Mouse (Mus musculus) limb, embryonic 13.5 days (tissue): ENCODE results near the gene Scn5a. TPM values are rescaled to one million over a fixed set of nuclear protein-coding genes. Genes with fewer than 3 reads are reported as not detected.

Source experiments
- ATAC-seq: fragments of 200-750 bp; cut with Nextera tagmentation; 2 replicates; pipeline ENCODE4 v1.8.0; 2017; ENCODE audit warnings: low read depth, moderate number of reproducible peaks, moderate TSS enrichment; ENCODE audit not compliant: low FRiP score
- H3K27ac ChIP-seq: fragments of 300-500 bp; sonication (generic); 2 replicates; pipeline ENCODE4 v1.5.1; 2015; ENCODE audit warnings: inconsistent platforms, mild to moderate bottlenecking, moderate library complexity
- H3K27me3 ChIP-seq: fragments of 300-500 bp; sonication (generic); 2 replicates; pipeline ENCODE4 v1.6.1; 2015; ENCODE audit warnings: mild to moderate bottlenecking, inconsistent platforms
- H3K36me3 ChIP-seq: fragments of 300-500 bp; sonication (generic); 2 replicates; pipeline ENCODE4 v1.6.1; 2015; ENCODE audit warnings: inconsistent platforms, mild to moderate bottlenecking, moderate library complexity
- H3K4me1 ChIP-seq: fragments of 300-500 bp; sonication (generic); 2 replicates; pipeline ENCODE4 v1.6.1; 2015; ENCODE audit warnings: inconsistent platforms
- H3K4me2 ChIP-seq: fragments of 300-500 bp; sonication (generic); replicated peaks from 2 replicates; pipeline ENCODE4 v1.6.1; 2015; ENCODE audit warnings: inconsistent platforms, mild to moderate bottlenecking, moderate library complexity
- H3K4me3 ChIP-seq: fragments of 300-500 bp; sonication (generic); 2 replicates; pipeline ENCODE4 v1.5.1; 2015; ENCODE audit warnings: moderate library complexity, mild to moderate bottlenecking, inconsistent platforms
- H3K9ac ChIP-seq: fragments of 300-500 bp; sonication (generic); 2 replicates; pipeline ENCODE4 v1.6.1; 2015; ENCODE audit warnings: mild to moderate bottlenecking, inconsistent platforms
- H3K9me3 ChIP-seq: fragments of 300-500 bp; sonication (generic); 2 replicates; pipeline ENCODE4 v1.6.1; 2016; ENCODE audit warnings: inconsistent platforms
- WGBS: fragments of 180-500 bp; shearing (Covaris S2); methylation state at CpG from one replicate; pipeline ENCODE4 v1.1.7; 2015; 5-methylcytosine and 5-hydroxymethylcytosine counted together
- polyA plus RNA-seq: library from polyadenylated mRNA; unstranded; fragments of >200 nt; fragmentation: Nextera tagmentation; extraction: Ambion mirVana; gene quantifications from 2 replicates; pipeline ENCODE4 v1.2.1, GENCODE M21; 2015

Scn5a gene
- polyA plus RNA-seq, 1 experiment from 2014 or later = 0.05 TPM

- Histone ChIP-seq H3K4me1 (no peaks in the 10 kb centered on the region), H3K9ac (no peak overlapping the region), H3K4me2 (no peak overlapping the region), H3K27me3 (no peaks in the 10 kb centered on the region), H3K4me3 (no peak overlapping the region), H3K9me3 (no peaks in the 10 kb centered on the region), H3K36me3 (peaks cover 10% of the 10 kb centered on the region), H3K27ac (no peak overlapping the region)
- 84% methylated on average over 9 of the region's 9 CpGs for WGBS
- ATAC-seq = no peak
These were observed 105.1 kb downstream of the Scn5a start for GRCm38 (mm10) chr9:119473608-119474164.

DNA sequence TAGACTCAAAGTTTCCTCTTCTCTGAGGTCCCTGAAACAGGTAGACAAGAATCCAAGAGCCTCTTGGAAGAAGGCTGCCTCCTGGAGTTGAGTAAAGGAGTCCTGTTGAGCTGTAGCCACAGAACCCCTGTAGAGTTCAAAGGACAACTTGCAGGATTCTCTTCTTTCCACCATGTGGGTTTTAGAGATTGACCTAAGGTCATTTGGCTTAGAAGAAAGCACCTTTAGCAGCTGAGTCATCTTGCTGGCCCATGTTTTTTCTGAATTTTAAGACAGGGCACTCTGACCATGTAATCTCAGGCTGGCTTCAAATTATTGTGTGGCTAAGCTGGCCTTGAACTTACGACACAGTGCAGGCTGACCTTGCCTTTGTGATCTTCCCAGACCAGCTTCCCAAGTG is 105.8 kb downstream of the Scn5a start:
- Histone ChIP-seq H3K9ac (no peak overlapping the region), H3K4me3 (no peak overlapping the region), H3K27me3 (no peaks in the 10 kb centered on the region), H3K4me2 (no peak overlapping the region), H3K4me1 (no peaks in the 10 kb centered on the region), H3K36me3 (peaks cover 14% of the 10 kb centered on the region), H3K9me3 (no peaks in the 10 kb centered on the region), H3K27ac (no peak overlapping the region)
- WGBS = 90% methylated on average over 1 of the region's 1 CpGs
- no peak for ATAC-seq

DNA sequence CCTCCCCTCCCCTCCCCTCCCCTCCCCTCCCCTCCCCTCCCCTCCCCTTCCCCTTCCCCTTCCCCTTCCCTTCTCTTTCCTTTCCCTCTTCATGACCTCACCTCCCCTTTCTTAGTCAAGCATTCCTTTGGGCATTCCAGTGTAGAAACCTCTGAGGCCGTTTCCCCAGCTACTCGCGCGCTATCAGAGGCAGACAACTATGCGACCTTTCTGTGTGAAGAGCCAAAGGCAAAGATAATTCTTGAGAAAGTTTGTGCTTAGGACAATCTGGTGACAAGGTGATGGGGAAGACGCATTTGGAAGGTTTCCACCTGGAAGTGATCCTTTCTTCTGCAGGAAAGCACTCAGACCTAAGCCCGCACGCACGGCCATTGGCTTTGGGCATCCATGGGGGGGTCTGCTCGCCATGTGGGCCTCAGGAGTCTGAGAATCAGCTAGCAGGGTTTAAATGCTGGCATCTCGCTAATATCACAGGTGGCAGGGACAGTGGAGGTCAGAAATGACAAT is 106.4 kb downstream of the Scn5a start:
- no peak overlapping the region for H3K27ac ChIP-seq
- no peaks in the 10 kb centered on the region for H3K27me3 ChIP-seq
- H3K4me3 ChIP-seq = no peak overlapping the region
- H3K4me1 ChIP-seq = no peaks in the 10 kb centered on the region
- no peak for ATAC-seq
- H3K9ac ChIP-seq = no peak overlapping the region
- WGBS = 82% methylated on average over 11 of the region's 11 CpGs
- no peaks in the 10 kb centered on the region for H3K9me3 ChIP-seq
- no peak overlapping the region for H3K4me2 ChIP-seq
- peaks cover 20% of the 10 kb centered on the region for H3K36me3 ChIP-seq

- 67% methylated on average over 8 of the region's 8 CpGs for WGBS
- no peak for ATAC-seq
- Histone ChIP-seq H3K4me3 (no peak overlapping the region), H3K36me3 (peaks cover 43% of the 10 kb centered on the region), H3K9me3 (no peaks in the 10 kb centered on the region), H3K27ac (no peak overlapping the region), H3K27me3 (no peaks in the 10 kb centered on the region), H3K9ac (no peak overlapping the region), H3K4me2 (no peak overlapping the region), H3K4me1 (no peaks in the 10 kb centered on the region)
These were observed 109.0 kb downstream of the Scn5a start for GRCm38 (mm10) chr9:119469691-119470353.

DNA sequence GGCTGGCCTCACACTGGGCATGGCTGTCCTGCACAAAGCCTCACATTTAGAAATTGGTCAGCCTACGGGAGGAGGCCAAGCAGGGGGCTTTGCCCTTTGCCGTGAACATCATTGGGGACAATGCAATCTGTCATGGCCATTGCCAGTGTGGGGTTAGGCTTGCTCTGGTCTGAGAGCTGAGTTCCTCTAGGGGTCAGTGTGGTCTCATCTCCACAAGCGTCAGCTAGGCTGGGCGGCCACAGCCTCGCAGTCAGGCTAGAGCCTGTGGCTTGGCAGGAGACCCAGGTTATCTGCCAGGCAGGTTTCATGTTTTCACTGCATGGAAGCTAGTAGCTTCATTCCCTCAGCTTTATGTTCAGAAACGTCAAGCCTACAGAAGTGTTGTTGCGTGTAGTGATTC is 113.2 kb downstream of the Scn5a start:
- Histone ChIP-seq H3K9ac (no peak overlapping the region), H3K36me3 (peaks cover 82% of the 10 kb centered on the region), H3K27me3 (no peaks in the 10 kb centered on the region), H3K27ac (no peak overlapping the region), H3K4me3 (no peak overlapping the region), H3K9me3 (no peaks in the 10 kb centered on the region), H3K4me1 (no peaks in the 10 kb centered on the region), H3K4me2 (no peak overlapping the region)
- no peak for ATAC-seq
- WGBS = 78% methylated on average over 7 of the region's 7 CpGs

DNA sequence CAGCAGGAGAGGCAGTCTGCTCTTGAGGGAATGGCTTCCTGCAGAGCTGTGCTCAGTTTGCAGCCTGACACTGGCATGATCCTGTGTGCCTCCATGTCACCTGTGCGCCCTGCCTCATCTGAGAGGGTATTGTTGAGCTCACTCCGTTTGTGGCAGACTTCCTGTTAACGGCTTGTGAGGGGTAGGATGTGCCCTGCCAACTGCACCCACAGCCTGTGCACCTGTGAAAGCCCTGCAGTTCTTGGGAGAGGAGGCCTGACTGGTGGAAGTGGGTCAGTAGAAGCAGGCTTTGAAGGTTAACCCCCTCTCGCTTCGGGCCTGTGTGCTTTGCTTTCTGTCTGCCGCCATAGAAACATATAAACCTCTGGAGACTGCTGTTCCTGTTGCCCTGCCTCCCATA is 113.8 kb downstream of the Scn5a start:
- WGBS = 86% methylated on average over 6 of the region's 6 CpGs
- Histone ChIP-seq H3K36me3 (peaks cover 80% of the 10 kb centered on the region), H3K4me2 (no peak overlapping the region), H3K9ac (no peak overlapping the region), H3K9me3 (no peaks in the 10 kb centered on the region), H3K4me1 (no peaks in the 10 kb centered on the region), H3K27ac (no peak overlapping the region), H3K27me3 (no peaks in the 10 kb centered on the region), H3K4me3 (no peak overlapping the region)
- no peak for ATAC-seq

GRCm38 (mm10) chr9:119460410-119460809 is 118.4 kb downstream of the Scn5a start:
- Histone ChIP-seq H3K9me3 (no peaks in the 10 kb centered on the region), H3K4me2 (no peak overlapping the region), H3K4me3 (no peak overlapping the region), H3K36me3 (peaks cover 82% of the 10 kb centered on the region), H3K27me3 (no peaks in the 10 kb centered on the region), H3K9ac (no peak overlapping the region), H3K27ac (no peak overlapping the region), H3K4me1 (no peaks in the 10 kb centered on the region)
- ATAC-seq = no peak
- WGBS = 50% methylated on average over 8 of the region's 8 CpGs

DNA sequence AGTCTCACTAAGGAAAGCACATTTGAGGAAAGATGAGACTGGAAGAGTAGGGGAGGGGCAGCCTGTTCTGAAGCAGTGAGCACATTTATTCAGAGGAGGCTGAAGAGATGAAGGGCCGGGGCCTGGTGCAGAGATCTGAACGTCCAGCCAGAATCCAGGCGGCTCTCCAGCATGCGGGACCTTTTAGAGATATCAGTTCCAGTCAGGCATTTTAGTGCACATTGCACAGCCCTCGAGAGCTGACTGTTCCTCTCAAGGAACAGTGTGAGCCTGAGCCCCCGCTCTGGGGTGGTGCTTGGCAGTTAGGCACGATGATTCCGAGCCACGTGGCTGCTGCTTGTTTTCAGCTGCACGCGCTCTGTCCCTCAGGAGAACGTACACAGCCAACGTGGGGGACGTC is 121.7 kb downstream of the Scn5a start:
- Histone ChIP-seq H3K27me3 (no peaks in the 10 kb centered on the region), H3K27ac (no peak overlapping the region), H3K9ac (no peak overlapping the region), H3K36me3 (peaks cover 69% of the 10 kb centered on the region), H3K9me3 (no peaks in the 10 kb centered on the region), H3K4me1 (no peaks in the 10 kb centered on the region), H3K4me2 (no peak overlapping the region), H3K4me3 (no peak overlapping the region)
- no peak for ATAC-seq
- WGBS = 89% methylated on average over 14 of the region's 14 CpGs

- Histone ChIP-seq H3K36me3 (peaks cover 71% of the 10 kb centered on the region), H3K27me3 (no peaks in the 10 kb centered on the region), H3K9ac (no peak overlapping the region), H3K4me3 (no peak overlapping the region), H3K4me1 (no peaks in the 10 kb centered on the region), H3K9me3 (no peaks in the 10 kb centered on the region), H3K4me2 (no peak overlapping the region), H3K27ac (no peak overlapping the region)
- 94% methylated on average over 14 of the region's 14 CpGs for WGBS
- ATAC-seq = no peak
These were observed 122.8 kb downstream of the Scn5a start for GRCm38 (mm10) chr9:119455967-119456366.

- Histone ChIP-seq H3K9ac (peak overlapping the region; percentile 92), H3K4me1 (peaks cover 14% of the 10 kb centered on the region), H3K27me3 (no peaks in the 10 kb centered on the region), H3K27ac (no peak overlapping the region), H3K36me3 (peaks cover 42% of the 10 kb centered on the region), H3K4me3 (peak overlapping the region; percentile 85), H3K9me3 (no peaks in the 10 kb centered on the region), H3K4me2 (peak overlapping the region; percentile 89)
- WGBS = 47% methylated on average over 6 of the region's 6 CpGs
- no peak for ATAC-seq
These were observed 133.1 kb downstream of the Scn5a start for GRCm38 (mm10) chr9:119445737-119446136.

DNA sequence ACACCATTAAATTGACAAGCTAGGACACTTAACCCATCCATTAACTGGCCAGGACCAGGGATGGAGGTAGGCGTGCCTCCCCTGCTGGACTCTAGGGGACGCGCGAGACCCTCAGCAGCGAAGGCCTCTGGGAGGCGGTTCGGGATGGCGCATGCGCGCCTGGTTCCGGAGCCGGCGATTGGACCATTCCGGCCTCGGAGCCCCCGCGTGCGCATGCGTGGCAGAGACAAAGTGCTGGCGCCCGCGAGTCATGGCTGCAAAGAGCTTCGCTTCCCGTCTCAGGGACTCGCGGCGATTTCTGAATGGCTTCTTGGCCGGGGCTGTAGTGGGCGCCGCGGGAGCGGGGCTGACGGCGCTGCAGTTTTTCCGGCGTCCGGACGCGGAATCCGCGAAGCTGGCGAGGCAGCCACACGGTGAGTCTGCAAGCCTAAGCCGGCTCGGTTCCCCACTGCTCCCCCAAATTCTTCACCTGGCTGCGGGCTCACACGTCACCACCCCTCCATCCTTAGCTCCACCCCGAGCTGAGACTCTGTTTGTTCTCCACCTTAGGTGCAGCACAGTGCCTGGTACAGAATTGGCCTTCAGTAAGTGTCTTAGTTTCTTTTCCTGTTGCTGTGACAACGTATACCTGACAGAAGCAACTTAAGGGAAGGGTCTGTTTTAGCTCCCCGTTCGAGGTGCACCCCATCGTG is 133.9 kb downstream of the Scn5a start, which contains the start of gene Exog:
TSS of gene Exog (plus strand) at position 206 of the 692 bp plus-strand sequence.
- Histone ChIP-seq H3K27me3 (no peaks in the 10 kb centered on the region), H3K4me3 (peak within 1 kb of the TSS; percentile 85), H3K9me3 (no peaks in the 10 kb centered on the region), H3K4me2 (peak within 1 kb of the TSS; percentile 89), H3K4me1 (peaks cover 14% of the 10 kb centered on the region), H3K9ac (peak within 1 kb of the TSS; percentile 92), H3K27ac (peak within 1 kb of the TSS; percentile 84), H3K36me3 (peaks cover 40% of the 10 kb centered on the region)
- peak; percentile 93 for ATAC-seq
- under 1% methylated on average over 52 of the region's 52 CpGs for WGBS

- Histone ChIP-seq H3K4me1 (no peaks in the 10 kb centered on the region), H3K27me3 (no peaks in the 10 kb centered on the region), H3K27ac (no peak overlapping the region), H3K36me3 (peaks cover 52% of the 10 kb centered on the region), H3K9me3 (no peaks in the 10 kb centered on the region), H3K4me3 (no peak overlapping the region), H3K4me2 (no peak overlapping the region), H3K9ac (no peak overlapping the region)
- no peak for ATAC-seq
- WGBS = 87% methylated on average over 9 of the region's 9 CpGs
These were observed 140.3 kb downstream of the Scn5a start for GRCm38 (mm10) chr9:119438498-119439000.
